Comparison of ENCODE assay signal across 11 mouse cellular contexts in genomic region chr11:44530382-44530781, GRCm38 (mm10). TPM values are rescaled to one million over a fixed set of nuclear protein-coding genes. Genes with fewer than 3 reads are reported as not detected.
DNase-seq lines count a peak whose midpoint lies in the region; ATAC-seq and TF ChIP-seq lines count a peak whose summit lies in the region.
"Had no signal": no experiment of that assay in that cellular context is flagged by ENCODE, and none has a peak within 500 bp of the region (broad histone marks: within the 10 kb centered on the region; RNA-seq: fewer than 3 reads in every experiment).

No protein-coding gene starts in this region.

- no peaks in the 10 kb centered on the region for H3K9me3 ChIP-seq in hindbrain, embryonic 13.5 days
- no peaks in the 10 kb centered on the region for H3K9me3 ChIP-seq in hindbrain, embryonic 14.5 days (ENCODE audit: control insufficient read depth, low read length)
- H3K9me3 ChIP-seq in liver, embryonic 13.5 days (replicated peaks), result no peaks in the 10 kb centered on the region; the same call in 1 of the 2 replicates

- H3K4me2 ChIP-seq in hindbrain, embryonic 13.5 days, result no peak overlapping the region
- H3K4me2 ChIP-seq in hindbrain, embryonic 14.5 days (replicated peaks), result no peak overlapping the region
- H3K4me2 ChIP-seq in liver, embryonic 13.5 days, result peak overlapping the region; percentile 73
- H3K4me2 ChIP-seq: lung, embryonic 14.5 days had no signal

- H3K36me3 ChIP-seq in hindbrain, embryonic 13.5 days, result peaks cover 64% of the 10 kb centered on the region
- H3K36me3 ChIP-seq in hindbrain, embryonic 14.5 days (replicated peaks; ENCODE audit: control insufficient read depth, insufficient read depth), result peaks cover 80% of the 10 kb centered on the region
- H3K36me3 ChIP-seq in liver, embryonic 13.5 days, result peaks cover 89% of the 10 kb centered on the region

- no peaks in the 10 kb centered on the region for H3K27me3 ChIP-seq in hindbrain, embryonic 13.5 days
- no peaks in the 10 kb centered on the region for H3K27me3 ChIP-seq in hindbrain, embryonic 14.5 days (ENCODE audit: control insufficient read depth, insufficient read depth, low read length)
- H3K27me3 ChIP-seq in liver, embryonic 13.5 days, result no peaks in the 10 kb centered on the region

- 0 out of 2 replicates have a peak overlapping the region, but pooled peaks have one; percentile 13 for H3K9ac ChIP-seq in hindbrain, embryonic 13.5 days
- no peak overlapping the region for H3K9ac ChIP-seq in hindbrain, embryonic 14.5 days
- H3K9ac ChIP-seq in liver, embryonic 13.5 days, result peak overlapping the region; percentile 75; the same call in 1 of the 2 replicates
- H3K9ac ChIP-seq: lung, embryonic 14.5 days had no signal

- H3K4me1 ChIP-seq in hindbrain, embryonic 13.5 days (replicated peaks), result 0 out of 2 replicates have a peak, but pooled peaks cover 6% of the 10 kb centered on the region
- H3K4me1 ChIP-seq in hindbrain, embryonic 14.5 days (replicated peaks; ENCODE audit: control insufficient read depth, insufficient read depth, low read length), result no peaks in the 10 kb centered on the region; the same call in 1 of the 2 replicates
- peaks cover 66% of the 10 kb centered on the region for H3K4me1 ChIP-seq in liver, embryonic 13.5 days (replicated peaks)

- H3K4me3 ChIP-seq in hindbrain, embryonic 13.5 days, result no peak overlapping the region
- H3K4me3 ChIP-seq in hindbrain, embryonic 14.5 days (replicated peaks; ENCODE audit: low read length), result no peak overlapping the region
- H3K4me3 ChIP-seq in liver, embryonic 13.5 days (replicated peaks), result 0 out of 2 replicates have a peak overlapping the region, but pooled peaks have one; percentile 2

- ATAC-seq in hindbrain, embryonic 13.5 days (ENCODE audit: low FRiP score), result no peak
- ATAC-seq in hindbrain, embryonic 14.5 days (ENCODE audit: low FRiP score), result no peak
- ATAC-seq in liver, embryonic 13.5 days (ENCODE audit: low read depth), result no peak
- no peak for ATAC-seq in megakaryocyte, adult 5-6 weeks (ENCODE audit: poor library complexity, severe bottlenecking)

- WGBS in hindbrain, embryonic 13.5 days, result 68% methylated on average over 8 of the region's 8 CpGs
- 64% methylated on average over 8 of the region's 8 CpGs for WGBS in hindbrain, embryonic 14.5 days
- 87% methylated on average over 8 of the region's 8 CpGs for WGBS in liver, embryonic 13.5 days (ENCODE audit: insufficient replicate concordance)

- no peak for DNase-seq in hindbrain, embryonic 14.5 days (ENCODE audit: low spot score)
- DNase-seq in brain, embryonic 14.5 days (ENCODE audit: low read depth), result peak; percentile 18
- peak; percentile 72 for DNase-seq in cerebellum, adult 11-12 months
- no peak for DNase-seq in liver, embryonic 13.5 days
- no peak for DNase-seq in right cerebral cortex, adult 18-20 months
- DNase-seq: embryo, embryonic 11 days; gastrocnemius, postnatal 36 days; lung, embryonic 14.5 days had no signal

- no peak for TF ChIP-seq CTCF in brain, embryonic 14.5 days (IDR thresholded peaks at IDR 0.05; ENCODE audit: borderline replicate concordance, extremely low read depth, insufficient read depth, insufficient read length)

- no peak for TF ChIP-seq POLR2A in brain, embryonic 14.5 days (IDR thresholded peaks at IDR 0.05; ENCODE audit: borderline replicate concordance, extremely low read depth, insufficient read depth, insufficient read length, poor library complexity, severe bottlenecking)

- peak overlapping the region; percentile 23; the same call in 1 of the 2 replicates for H3K27ac ChIP-seq in hindbrain, embryonic 13.5 days
- no peak overlapping the region for H3K27ac ChIP-seq in hindbrain, embryonic 14.5 days
- H3K27ac ChIP-seq in liver, embryonic 13.5 days, result peak overlapping the region; percentile 97
- H3K27ac ChIP-seq: kidney, postnatal 0 days had no signal

RNA-seq across cellular contexts. Expression of gene Rnf145, which starts 11.6 kb away (rescaled TPM):
- polyA plus RNA-seq in hindbrain, embryonic 13.5 days (2015; fragmentation: Nextera tagmentation; extraction: Ambion mirVana), result 108 and 111 TPM in 2 replicates
- 134 and 141 TPM in 2 replicates for polyA plus RNA-seq in hindbrain, embryonic 14.5 days (2014; fragmentation: Nextera tagmentation; extraction: Ambion mirVana)
- 179 and 193 TPM in 2 replicates for polyA plus RNA-seq in brain, embryonic 14.5 days (2012; rRNA removed)
- polyA plus RNA-seq in liver, embryonic 13.5 days (2015; fragmentation: Nextera tagmentation; extraction: Ambion mirVana), result 45.9 and 47.8 TPM in 2 replicates
- 15.9 and 17.3 TPM in 2 replicates for total RNA-seq in megakaryocyte, adult 5-6 weeks (2015)
- total RNA-seq in megakaryocyte, adult 5-6 weeks (2017), result 20.9 and 21.0 TPM in 2 replicates

Comparison
In these comparisons a context has a peak if more than half of its experiments do, and no peak if none do; other contexts are left out.
1. DNase-seq: peak in brain, embryonic 14.5 days (single experiment) and cerebellum, adult 11-12 months (single experiment); none in hindbrain, embryonic 14.5 days (single experiment), liver, embryonic 13.5 days (single experiment) and right cerebral cortex, adult 18-20 months (single experiment).